Mouse (Mus musculus) forebrain, postnatal 0 days (tissue): Measurements from ENCODE around the gene Slc22a17. TPM values are rescaled to one million over a fixed set of nuclear protein-coding genes. Genes with fewer than 3 reads are reported as not detected.
"Not testable (repeated sequence)": the region's sequence is repeated elsewhere in the genome, so short reads cannot be mapped to it uniquely, and the experiment has no call there.

Source experiments
- ATAC-seq: fragments of 200-750 bp; cut with Nextera tagmentation; 2 replicates; pipeline ENCODE4 v1.8.0; 2017; ENCODE audit warnings: mild to moderate bottlenecking, moderate library complexity
- DNase-seq: peaks from one replicate; pipeline ENCODE4 v3.0.0-alpha.2; 2015
- H3K27ac ChIP-seq: fragments of 300-500 bp; sonication (generic); 2 replicates; pipeline ENCODE4 v1.5.1; 2014; ENCODE audit warnings: low read depth, mild to moderate bottlenecking, antibody characterized with exemption, low read length, moderate library complexity, mixed read lengths
- H3K27me3 ChIP-seq: fragments of 300-500 bp; sonication (generic); 2 replicates; pipeline ENCODE4 v1.6.1; 2014; ENCODE audit warnings: mild to moderate bottlenecking, low read length, mixed read lengths; ENCODE audit not compliant: insufficient read depth
- H3K36me3 ChIP-seq: fragments of 300-500 bp; sonication (generic); 2 replicates; pipeline ENCODE4 v1.6.1; 2014; ENCODE audit warnings: mild to moderate bottlenecking, moderate library complexity; ENCODE audit not compliant: insufficient read depth
- H3K4me1 ChIP-seq: fragments of 300-500 bp; sonication (generic); 2 replicates; pipeline ENCODE4 v1.6.1; 2014; ENCODE audit warnings: antibody characterized with exemption; ENCODE audit not compliant: insufficient read depth
- H3K4me2 ChIP-seq: fragments of 300-500 bp; sonication (generic); 2 replicates; pipeline ENCODE4 v1.6.1; 2014; ENCODE audit warnings: low read depth, mild to moderate bottlenecking, moderate library complexity
- H3K4me3 ChIP-seq: fragments of 300-500 bp; sonication (generic); 2 replicates; pipeline ENCODE4 v1.5.1; 2014; ENCODE audit warnings: low read depth, low read length, mixed read lengths
- H3K9ac ChIP-seq: fragments of 300-500 bp; sonication (generic); 2 replicates; pipeline ENCODE4 v1.6.1; 2014; ENCODE audit warnings: mild to moderate bottlenecking
- H3K9me3 ChIP-seq: fragments of 300-500 bp; sonication (generic); 2 replicates; pipeline ENCODE4 v1.6.1; 2016; ENCODE audit warnings: low read length
- CTCF ChIP-seq: sonication (generic); IDR thresholded peaks from 2 replicates; pipeline ENCODE4 v1.5.1; 2016; ENCODE audit warnings: antibody characterized with exemption, control low read depth, low read depth
- WGBS: fragments of 180-500 bp; shearing (Covaris S2); extraction: QIAGEN DNeasy Blood & Tissue Kit; methylation state at CpG from one replicate; pipeline ENCODE4 v1.1.7; 2014; 5-methylcytosine and 5-hydroxymethylcytosine counted together
- polyA plus RNA-seq: library from polyadenylated mRNA; unstranded; fragments of >200 nt; fragmentation: Nextera tagmentation; extraction: Ambion mirVana; gene quantifications from 2 replicates; pipeline ENCODE4 v1.2.1, GENCODE M21; 2015
- total RNA-seq: library from RNA; depleted of rRNA; stranded (reverse); fragments of >200 nt; gene quantifications from 2 replicates; pipeline ENCODE4 v1.2.3, GENCODE M21; 2014

Gene Slc22a17
- total and polyA plus RNA-seq, 2 experiments from 2014 or later: 282 to 359 TPM

GRCm38 (mm10) chr14:54956533-54956932, 43.6 kb upstream of the Slc22a17 start:
- Histone ChIP-seq H3K36me3 (no peaks in the 10 kb centered on the region), H3K9ac (no peak overlapping the region), H3K4me1 (no peaks in the 10 kb centered on the region), H3K4me3 (no peak overlapping the region), H3K9me3 (no peaks in the 10 kb centered on the region), H3K27ac (no peak overlapping the region), H3K27me3 (no peaks in the 10 kb centered on the region), H3K4me2 (no peak overlapping the region)
- WGBS: 93% methylated on average over 9 of the region's 9 CpGs
- TF ChIP-seq CTCF: no peak
- DNase-seq: no peak
- ATAC-seq: no peak

GRCm38 (mm10) chr14:54955481-54955880, 42.5 kb upstream of the Slc22a17 start:
- H3K27ac ChIP-seq: no peak overlapping the region
- WGBS: 87% methylated on average over 3 of the region's 3 CpGs
- H3K9me3 ChIP-seq: no peaks in the 10 kb centered on the region
- no peaks in the 10 kb centered on the region for H3K36me3 ChIP-seq
- no peak for DNase-seq
- H3K4me2 ChIP-seq: no peak overlapping the region
- H3K9ac ChIP-seq: no peak overlapping the region
- no peak for ATAC-seq
- no peak overlapping the region for H3K4me3 ChIP-seq
- H3K4me1 ChIP-seq: no peaks in the 10 kb centered on the region
- no peaks in the 10 kb centered on the region for H3K27me3 ChIP-seq
- TF ChIP-seq CTCF: no peak

DNA sequence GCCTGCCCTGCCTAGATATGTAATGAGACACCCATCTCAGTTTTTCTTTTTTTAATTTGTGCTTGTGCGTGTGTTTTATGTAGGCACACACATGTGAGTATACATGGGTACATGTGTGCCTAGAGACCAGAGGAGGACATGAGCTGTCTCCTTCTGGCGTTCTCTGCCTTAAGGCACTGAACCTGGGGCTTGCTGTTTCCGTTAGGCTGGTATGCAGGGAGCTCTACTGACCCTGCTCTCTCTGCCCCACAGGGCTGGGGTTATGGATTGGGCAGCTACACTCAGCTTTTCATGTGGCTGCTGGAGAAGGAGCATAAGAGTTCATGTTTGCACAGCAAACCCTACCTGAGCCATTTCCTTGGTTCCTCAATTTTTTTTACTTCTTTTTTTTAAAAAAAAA, 41.5 kb upstream of the Slc22a17 start:
- no peaks in the 10 kb centered on the region for H3K36me3 ChIP-seq
- no peak for TF ChIP-seq CTCF
- no peak overlapping the region for H3K4me3 ChIP-seq
- H3K27me3 ChIP-seq: no peaks in the 10 kb centered on the region
- no peak overlapping the region for H3K4me2 ChIP-seq
- WGBS: 87% methylated on average over 3 of the region's 3 CpGs
- no peak overlapping the region for H3K27ac ChIP-seq
- H3K9me3 ChIP-seq: no peaks in the 10 kb centered on the region
- ATAC-seq (no peak), DNase-seq (no peak)
- H3K4me1 ChIP-seq: no peaks in the 10 kb centered on the region
- no peak overlapping the region for H3K9ac ChIP-seq

GRCm38 (mm10) chr14:54953664-54954206, 40.8 kb upstream of the Slc22a17 start:
- TF ChIP-seq CTCF: no peak
- 93% methylated on average over 8 of the region's 8 CpGs for WGBS
- Histone ChIP-seq H3K27me3 (no peaks in the 10 kb centered on the region), H3K4me2 (no peak overlapping the region), H3K9ac (no peak overlapping the region), H3K4me3 (no peak overlapping the region), H3K4me1 (no peaks in the 10 kb centered on the region), H3K27ac (no peak overlapping the region), H3K36me3 (no peaks in the 10 kb centered on the region), H3K9me3 (no peaks in the 10 kb centered on the region)
- ATAC-seq: no peak
- no peak for DNase-seq

DNA sequence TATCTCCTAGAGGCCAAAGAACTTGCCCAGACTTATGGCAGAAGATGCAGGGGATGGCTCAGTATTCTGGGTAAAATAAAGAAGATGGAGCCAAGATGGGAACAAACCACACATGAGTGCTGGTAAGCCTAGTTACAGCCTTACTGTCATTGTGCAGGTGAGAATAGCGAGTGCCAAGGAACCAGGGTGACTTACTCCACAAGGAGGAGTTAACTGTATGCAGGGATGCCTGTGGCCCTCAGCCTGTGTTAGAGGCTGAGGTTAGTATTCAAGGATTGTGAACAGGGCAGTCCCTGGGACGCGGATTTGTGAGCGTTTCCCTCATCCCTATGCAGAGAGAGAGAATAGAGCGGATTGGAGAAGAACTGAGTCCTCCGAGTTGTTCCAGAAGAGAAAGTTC, 38.7 kb upstream of the Slc22a17 start:
- DNase-seq: no peak
- H3K9ac ChIP-seq: no peak overlapping the region
- no peak for TF ChIP-seq CTCF
- H3K4me3 ChIP-seq: no peak overlapping the region
- no peaks in the 10 kb centered on the region for H3K27me3 ChIP-seq
- ATAC-seq: no peak
- no peak overlapping the region for H3K4me2 ChIP-seq
- H3K27ac ChIP-seq: no peak overlapping the region
- H3K36me3 ChIP-seq: no peaks in the 10 kb centered on the region
- WGBS: 83% methylated on average over 6 of the region's 6 CpGs
- H3K9me3 ChIP-seq: no peaks in the 10 kb centered on the region
- no peaks in the 10 kb centered on the region for H3K4me1 ChIP-seq

DNA sequence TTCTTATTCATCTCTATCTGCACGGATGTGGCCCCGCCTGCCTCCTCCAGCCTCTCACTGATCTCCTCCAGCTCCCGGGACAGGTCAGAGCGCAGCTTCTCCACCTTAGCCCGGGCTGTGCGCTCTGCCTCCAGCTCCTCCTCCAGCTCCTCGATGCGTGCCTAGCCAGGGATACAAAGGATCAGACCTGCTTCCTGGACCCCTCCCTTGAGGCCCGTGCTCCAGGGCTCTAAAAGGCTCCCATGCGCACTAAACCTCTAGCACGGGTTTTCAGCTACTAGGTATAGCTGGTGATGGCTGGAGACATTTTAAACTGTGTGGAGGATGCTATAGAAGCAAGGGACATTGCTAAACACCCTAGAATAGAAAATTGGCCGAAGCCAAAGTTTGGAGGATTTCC, 37.6 kb upstream of the Slc22a17 start:
- 64% methylated on average over 12 of the region's 12 CpGs for WGBS

GRCm38 (mm10) chr14:54948781-54949180, 35.8 kb upstream of the Slc22a17 start:
- DNase-seq: no peak
- no peak overlapping the region for H3K4me3 ChIP-seq
- no peaks in the 10 kb centered on the region for H3K4me1 ChIP-seq
- H3K4me2 ChIP-seq: no peak overlapping the region
- ATAC-seq: no peak
- no peak overlapping the region for H3K27ac ChIP-seq
- H3K9ac ChIP-seq: no peak overlapping the region
- H3K27me3 ChIP-seq: no peaks in the 10 kb centered on the region
- WGBS: 89% methylated on average over 9 of the region's 9 CpGs
- no peak for TF ChIP-seq CTCF
- no peaks in the 10 kb centered on the region for H3K36me3 ChIP-seq
- H3K9me3 ChIP-seq: no peaks in the 10 kb centered on the region

More for the DNA sequence above, 37.6 kb upstream of the Slc22a17 start:
- H3K36me3 ChIP-seq: no peaks in the 10 kb centered on the region
- H3K4me1 ChIP-seq: no peaks in the 10 kb centered on the region
- no peak overlapping the region for H3K9ac ChIP-seq
- no peak overlapping the region for H3K4me2 ChIP-seq
- ATAC-seq (no peak), DNase-seq (no peak)
- no peaks in the 10 kb centered on the region for H3K27me3 ChIP-seq
- no peak overlapping the region for H3K4me3 ChIP-seq
- no peaks in the 10 kb centered on the region for H3K9me3 ChIP-seq
- no peak overlapping the region for H3K27ac ChIP-seq
- no peak for TF ChIP-seq CTCF

DNA sequence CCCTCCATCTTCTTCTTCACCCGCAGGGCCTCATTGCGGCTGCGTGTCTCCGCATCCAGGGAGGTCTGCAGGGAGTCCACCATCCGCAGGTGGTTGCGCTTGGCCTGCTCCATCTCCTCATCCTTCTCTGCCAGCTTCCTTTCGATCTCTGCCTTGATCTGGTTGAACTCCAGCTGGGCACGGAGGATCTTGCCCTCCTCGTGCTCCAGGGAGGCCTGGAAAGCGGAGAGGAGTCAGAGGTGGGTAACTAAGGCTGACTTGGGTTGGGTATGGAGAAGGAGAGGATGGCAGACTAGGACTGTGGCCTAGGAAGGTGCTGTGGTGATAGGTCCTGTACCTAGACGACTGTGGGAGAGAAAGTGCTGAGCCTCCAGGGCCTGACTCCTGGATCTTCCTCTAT, 34.1 kb upstream of the Slc22a17 start:
- not testable (repeated sequence) for ATAC-seq, H3K9me3 ChIP-seq, H3K27ac ChIP-seq, H3K27me3 ChIP-seq, H3K36me3 ChIP-seq, H3K4me3 ChIP-seq, H3K4me2 ChIP-seq, H3K9ac ChIP-seq, H3K4me1 ChIP-seq, DNase-seq
- WGBS: 87% methylated on average over 10 of the region's 11 CpGs
